Mouse (Mus musculus): ENCODE data around the gene Lrit2. TPM values are rescaled to one million over a fixed set of nuclear protein-coding genes. Genes with fewer than 3 reads are reported as not detected.

The Lrit2 gene
- polyA plus RNA-seq, 1 experiment from 2014 or later, result not detected

DNA sequence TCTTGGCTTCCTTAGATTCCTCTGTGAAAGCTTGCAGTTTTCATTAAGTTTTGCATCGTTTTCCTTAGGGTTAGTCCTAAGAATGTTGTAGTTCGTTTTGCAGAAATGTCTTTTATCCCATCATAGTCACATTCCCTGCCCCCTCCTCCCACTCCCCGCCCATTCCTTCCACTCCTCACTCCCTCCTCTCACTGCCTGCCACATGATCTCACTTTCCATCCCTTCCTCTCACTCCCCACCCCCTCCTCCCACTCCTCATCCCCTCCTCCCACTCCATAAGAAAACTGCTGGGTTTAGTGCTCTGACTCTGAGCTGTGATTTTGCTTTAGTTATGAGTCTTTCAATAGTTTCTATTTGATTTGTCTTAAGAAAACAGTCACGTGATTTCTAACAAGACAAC lies 16.0 kb downstream of the Lrit2 start:
- no peak overlapping the region for H3K4me3 ChIP-seq
- no peaks in the 10 kb centered on the region for H3K4me1 ChIP-seq
- no peaks in the 10 kb centered on the region for H3K27me3 ChIP-seq
- no peak overlapping the region for H3K27ac ChIP-seq
- 31% methylated on average over 4 of the region's 4 CpGs for WGBS
- H3K36me3 ChIP-seq, result no peaks in the 10 kb centered on the region
- no peak overlapping the region for H3K4me2 ChIP-seq (replicated peaks)
- no peak overlapping the region for H3K9ac ChIP-seq
- H3K9me3 ChIP-seq, result no peaks in the 10 kb centered on the region
- ATAC-seq (ENCODE audit: low FRiP score, low read depth), result no peak

DNA sequence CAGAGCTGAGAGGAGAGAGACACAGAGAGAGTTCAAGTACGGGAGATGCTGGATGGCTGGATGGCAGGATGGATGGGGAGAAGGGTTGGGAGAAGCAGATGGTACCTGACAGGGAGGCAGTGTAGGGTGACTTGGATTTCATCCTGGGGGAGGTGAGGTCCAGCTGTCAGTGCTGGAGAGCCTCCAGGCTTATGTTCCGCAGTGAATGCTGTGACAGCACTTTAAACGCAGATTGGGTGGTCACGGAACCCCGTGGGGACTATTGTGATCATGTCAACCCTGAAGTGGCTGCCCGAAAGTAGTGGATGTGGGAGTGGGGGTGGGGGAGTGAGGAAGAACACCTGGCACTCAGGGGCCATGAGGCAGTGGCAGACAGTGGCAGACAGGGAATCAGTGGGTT lies 26.7 kb downstream of the Lrit2 start:
- H3K27me3 ChIP-seq, result peaks cover 42% of the 10 kb centered on the region
- no peak overlapping the region for H3K9ac ChIP-seq
- 83% methylated on average over 6 of the region's 6 CpGs for WGBS
- no peaks in the 10 kb centered on the region for H3K9me3 ChIP-seq
- no peak overlapping the region for H3K27ac ChIP-seq
- no peak for ATAC-seq (ENCODE audit: low FRiP score, low read depth)
- H3K36me3 ChIP-seq, result no peaks in the 10 kb centered on the region
- H3K4me2 ChIP-seq (replicated peaks), result no peak overlapping the region
- H3K4me1 ChIP-seq, result peaks cover 8% of the 10 kb centered on the region
- H3K4me3 ChIP-seq, result no peak overlapping the region

DNA sequence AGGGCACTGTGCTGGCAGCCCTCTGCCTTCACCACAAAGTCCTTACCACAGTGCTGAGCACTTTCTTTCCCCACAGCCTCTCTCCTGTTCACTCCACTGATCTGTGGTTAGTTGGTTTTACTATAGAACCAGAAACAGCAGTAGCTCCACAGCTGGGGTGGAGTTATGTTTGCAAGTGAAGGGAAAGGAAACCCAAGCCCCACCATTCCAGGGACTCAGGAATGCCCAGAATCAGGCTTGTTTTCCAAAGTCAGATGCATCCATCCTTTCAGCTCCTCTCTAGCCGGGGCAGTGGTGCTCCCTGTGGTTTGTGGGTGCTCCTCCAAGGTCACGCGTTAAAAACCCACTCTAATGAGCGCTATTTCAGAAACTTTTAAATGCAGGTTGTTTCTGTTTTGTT lies 27.8 kb downstream of the Lrit2 start:
- Histone ChIP-seq H3K4me3 (no peak overlapping the region), H3K4me2 (replicated peaks) (no peak overlapping the region), H3K27ac (no peak overlapping the region), H3K9ac (no peak overlapping the region), H3K9me3 (no peaks in the 10 kb centered on the region), H3K36me3 (no peaks in the 10 kb centered on the region), H3K27me3 (peaks cover 50% of the 10 kb centered on the region), H3K4me1 (peaks cover 8% of the 10 kb centered on the region)
- 76% methylated on average over 4 of the region's 4 CpGs for WGBS
- ATAC-seq (ENCODE audit: low FRiP score, low read depth), result no peak

DNA sequence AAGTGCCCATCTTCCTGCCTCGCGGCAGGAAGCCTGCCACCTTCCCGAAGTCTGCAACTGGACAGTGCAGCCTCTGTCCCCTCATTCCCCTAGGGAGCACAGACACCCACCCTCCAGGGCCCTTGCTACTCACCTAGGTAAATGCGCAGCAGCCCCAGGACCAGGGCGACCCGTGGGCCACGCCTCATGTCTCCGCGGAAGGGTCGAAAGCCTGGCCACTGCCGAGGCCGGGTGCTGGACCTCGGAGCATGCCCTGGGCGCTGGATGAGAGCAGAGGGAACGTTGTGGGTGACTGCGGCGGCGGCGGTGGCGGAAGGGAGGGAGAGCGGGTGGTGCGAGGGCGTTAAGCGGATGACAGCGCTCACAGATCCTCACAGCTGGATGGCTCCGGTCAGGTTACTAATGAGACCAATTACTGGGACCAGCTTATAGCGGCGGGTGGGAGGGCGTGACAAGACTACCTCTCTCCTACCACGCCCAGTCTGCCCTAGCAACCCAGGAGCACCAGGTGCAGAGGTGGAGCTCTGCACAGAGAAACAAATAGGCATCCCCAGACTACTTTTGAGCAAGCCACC lies 30.3 kb downstream of the Lrit2 start, which contains the start of gene Cdhr1:
Gene Cdhr1 (minus strand): TSS at position 392 of the 575 bp plus-strand sequence.
- peak; percentile 52 for ATAC-seq (ENCODE audit: low FRiP score, low read depth)

DNA sequence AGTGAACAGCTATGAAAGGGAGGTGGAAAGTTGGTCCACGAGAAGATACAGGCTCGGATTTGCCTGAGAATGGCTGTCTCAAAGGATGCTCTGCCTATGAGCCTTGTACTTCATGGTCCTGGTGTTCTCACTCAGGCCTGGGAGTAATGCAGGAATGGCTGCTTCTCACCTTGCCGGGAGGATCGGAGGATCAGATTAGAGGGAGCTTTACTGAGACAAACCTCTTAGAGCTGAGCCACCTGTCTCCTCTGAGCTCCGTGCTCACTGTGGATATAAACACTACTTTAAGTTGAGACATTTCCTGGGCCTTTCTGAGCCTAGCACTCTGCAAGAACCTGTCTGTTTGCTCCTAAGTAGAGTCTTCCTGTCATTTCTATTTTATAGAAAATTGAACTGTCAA lies 33.8 kb downstream of the Lrit2 start:
- no peak for ATAC-seq (ENCODE audit: low FRiP score, low read depth)
- peaks cover 8% of the 10 kb centered on the region for H3K4me1 ChIP-seq
- 85% methylated on average over 5 of the region's 5 CpGs for WGBS
- no peaks in the 10 kb centered on the region for H3K36me3 ChIP-seq
- no peak overlapping the region for H3K4me3 ChIP-seq
- H3K27ac ChIP-seq, result no peak overlapping the region
- no peak overlapping the region for H3K4me2 ChIP-seq (replicated peaks)
- H3K27me3 ChIP-seq, result peaks cover 40% of the 10 kb centered on the region
- H3K9me3 ChIP-seq, result no peaks in the 10 kb centered on the region
- no peak overlapping the region for H3K9ac ChIP-seq

More for the DNA sequence above, 30.3 kb downstream of the Lrit2 start, which contains the start of gene Cdhr1:
- WGBS, result under 1% methylated on average over 30 of the region's 30 CpGs
- H3K27me3 ChIP-seq, result peaks cover 53% of the 10 kb centered on the region
- no peaks in the 10 kb centered on the region for H3K36me3 ChIP-seq
- no peak within 1 kb of the TSS for H3K27ac ChIP-seq
- peak within 1 kb of the TSS; percentile 32 for H3K4me3 ChIP-seq
- peaks cover 8% of the 10 kb centered on the region for H3K4me1 ChIP-seq
- H3K9ac ChIP-seq, result peak within 1 kb of the TSS; percentile 45; the same call in 1 of the 2 replicates
- H3K4me2 ChIP-seq (replicated peaks), result peak within 1 kb of the TSS; percentile 59
- H3K9me3 ChIP-seq, result no peaks in the 10 kb centered on the region

DNA sequence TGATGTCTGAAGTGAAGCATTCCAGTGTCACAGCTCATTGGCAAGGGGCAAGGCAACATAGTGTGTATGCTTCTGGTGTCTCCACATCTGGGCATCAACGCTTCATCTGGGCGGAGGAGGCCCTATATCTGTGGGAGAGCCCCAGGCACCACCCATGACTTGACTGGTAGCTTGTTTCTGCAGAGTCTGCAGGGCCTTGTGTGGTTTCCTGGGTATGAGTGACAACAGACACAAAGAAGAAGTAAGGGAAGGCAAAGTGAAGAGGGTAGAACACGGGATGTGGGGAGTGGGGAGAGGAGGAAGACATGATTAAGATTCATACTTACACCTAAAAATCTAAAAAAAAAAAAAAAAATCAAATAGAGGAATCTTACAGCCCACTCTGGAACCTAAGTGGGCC lies 34.8 kb downstream of the Lrit2 start:
- H3K27ac ChIP-seq, result no peak overlapping the region
- H3K36me3 ChIP-seq, result no peaks in the 10 kb centered on the region
- H3K4me2 ChIP-seq (replicated peaks), result no peak overlapping the region
- WGBS, result 86% methylated on average over 3 of the region's 3 CpGs
- H3K4me1 ChIP-seq, result peaks cover 8% of the 10 kb centered on the region
- H3K27me3 ChIP-seq, result peaks cover 31% of the 10 kb centered on the region
- no peak overlapping the region for H3K4me3 ChIP-seq
- no peaks in the 10 kb centered on the region for H3K9me3 ChIP-seq
- ATAC-seq (ENCODE audit: low FRiP score, low read depth), result no peak
- H3K9ac ChIP-seq, result no peak overlapping the region

DNA sequence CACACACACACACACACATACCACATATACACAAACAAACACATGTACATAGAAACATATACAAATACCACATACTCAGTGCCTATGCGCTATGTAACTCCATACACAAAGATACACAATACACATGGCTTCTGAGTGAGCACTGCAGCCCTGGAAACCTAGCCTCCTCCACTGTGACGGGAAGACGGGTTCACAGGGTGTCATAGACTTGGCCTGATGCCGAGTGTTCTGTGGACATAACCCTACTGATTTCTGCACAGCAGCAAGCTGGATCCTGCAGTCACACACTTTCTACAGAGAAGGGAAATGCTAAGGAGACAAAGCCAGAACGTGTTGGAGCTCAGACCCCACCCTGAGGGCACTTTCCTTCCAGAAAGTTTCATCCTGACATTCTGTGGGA lies 37.0 kb downstream of the Lrit2 start:
- no peaks in the 10 kb centered on the region for H3K9me3 ChIP-seq
- peaks cover 4% of the 10 kb centered on the region for H3K4me1 ChIP-seq
- no peak overlapping the region for H3K9ac ChIP-seq
- ATAC-seq (ENCODE audit: low FRiP score, low read depth), result no peak
- H3K36me3 ChIP-seq, result no peaks in the 10 kb centered on the region
- H3K27me3 ChIP-seq, result 0 out of 2 replicates have a peak, but pooled peaks cover 8% of the 10 kb centered on the region
- no peak overlapping the region for H3K4me3 ChIP-seq
- no peak overlapping the region for H3K4me2 ChIP-seq (replicated peaks)
- 58% methylated on average over 5 of the region's 5 CpGs for WGBS
- no peak overlapping the region for H3K27ac ChIP-seq

DNA sequence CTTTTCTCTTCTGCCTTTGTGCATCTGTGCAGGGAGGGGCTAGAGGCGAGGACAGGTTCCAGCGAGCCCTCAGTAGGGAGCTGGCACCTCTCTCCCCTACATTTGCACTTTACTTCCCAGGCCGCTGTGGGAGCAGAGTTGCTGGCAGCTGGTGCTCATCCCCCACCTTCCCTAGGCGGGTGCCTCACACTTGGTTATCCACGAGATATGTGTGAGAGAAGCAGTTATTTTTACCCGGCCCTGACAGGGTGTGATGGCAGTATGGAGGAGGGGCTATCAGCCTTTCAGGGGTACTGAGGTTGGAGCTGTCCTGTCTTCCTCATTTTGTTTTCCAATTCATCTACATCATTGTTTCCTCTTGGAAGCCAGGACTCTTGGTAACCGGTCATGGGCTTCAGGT lies 38.1 kb downstream of the Lrit2 start:
- Histone ChIP-seq H3K27ac (no peak overlapping the region), H3K27me3 (0 out of 2 replicates have a peak, but pooled peaks cover 2% of the 10 kb centered on the region), H3K36me3 (no peaks in the 10 kb centered on the region), H3K4me2 (replicated peaks) (no peak overlapping the region), H3K9ac (no peak overlapping the region), H3K4me1 (peaks cover 14% of the 10 kb centered on the region), H3K9me3 (no peaks in the 10 kb centered on the region), H3K4me3 (no peak overlapping the region)
- ATAC-seq (ENCODE audit: low FRiP score, low read depth), result no peak
- WGBS, result 33% methylated on average over 7 of the region's 7 CpGs

DNA sequence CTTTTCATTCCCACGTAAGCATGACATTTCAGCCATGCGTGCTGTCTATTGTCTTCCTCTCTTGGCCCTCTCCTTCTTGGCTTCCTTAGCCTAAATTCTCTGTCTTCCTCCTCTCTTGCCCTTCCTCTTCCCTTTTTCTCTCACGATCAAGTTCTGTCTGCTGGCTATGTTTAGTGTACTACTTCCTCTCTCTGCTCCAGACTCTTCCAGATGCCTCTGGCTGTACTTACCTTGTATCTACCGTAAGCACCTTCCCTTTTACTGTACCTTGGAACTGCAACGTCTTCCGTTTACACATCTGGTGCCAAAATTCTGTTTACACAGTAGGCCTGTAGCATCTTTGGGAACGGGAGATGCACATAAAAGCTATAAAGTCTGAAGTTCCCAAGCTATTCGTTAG lies 41.7 kb downstream of the Lrit2 start:
- Histone ChIP-seq H3K4me2 (replicated peaks) (no peak overlapping the region), H3K27me3 (no peaks in the 10 kb centered on the region)
- no peak for ATAC-seq (ENCODE audit: low FRiP score, low read depth)

DNA sequence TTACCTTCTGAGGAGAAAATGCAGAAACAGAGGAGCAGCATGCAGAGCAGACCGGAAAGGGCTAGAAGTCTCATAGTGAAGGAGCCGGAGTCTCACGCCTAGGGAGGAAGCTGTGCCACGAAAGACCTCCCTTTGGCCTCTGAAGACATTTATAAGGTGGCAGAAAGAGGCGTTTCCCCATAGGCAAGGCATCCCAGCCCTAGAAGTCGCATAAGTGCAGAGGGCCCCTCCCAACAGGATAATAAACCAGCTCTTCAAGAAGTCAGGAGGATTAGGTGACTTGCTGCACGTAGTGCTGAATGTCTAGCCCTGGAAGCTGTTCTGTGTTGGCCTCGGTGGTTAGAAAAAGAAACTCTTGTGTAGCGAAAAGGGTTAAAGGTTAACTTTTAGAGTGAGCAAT lies 42.2 kb downstream of the Lrit2 start:
- Histone ChIP-seq H3K4me3 (no peak overlapping the region), H3K4me2 (replicated peaks) (0 out of 2 replicates have a peak overlapping the region, but pooled peaks have one; percentile 15), H3K36me3 (no peaks in the 10 kb centered on the region), H3K27me3 (no peaks in the 10 kb centered on the region), H3K27ac (no peak overlapping the region), H3K9ac (no peak overlapping the region), H3K9me3 (no peaks in the 10 kb centered on the region), H3K4me1 (peaks cover 14% of the 10 kb centered on the region)
- WGBS, result 9% methylated on average over 9 of the region's 9 CpGs
- ATAC-seq (ENCODE audit: low FRiP score, low read depth), result 0 out of 2 replicates have a peak, but pooled peaks have one; percentile 6

More for the DNA sequence above, 41.7 kb downstream of the Lrit2 start:
- Histone ChIP-seq H3K4me1 (peaks cover 14% of the 10 kb centered on the region), H3K9me3 (no peaks in the 10 kb centered on the region), H3K9ac (no peak overlapping the region), H3K36me3 (no peaks in the 10 kb centered on the region), H3K27ac (no peak overlapping the region), H3K4me3 (no peak overlapping the region)
- 39% methylated on average over 8 of the region's 8 CpGs for WGBS

DNA sequence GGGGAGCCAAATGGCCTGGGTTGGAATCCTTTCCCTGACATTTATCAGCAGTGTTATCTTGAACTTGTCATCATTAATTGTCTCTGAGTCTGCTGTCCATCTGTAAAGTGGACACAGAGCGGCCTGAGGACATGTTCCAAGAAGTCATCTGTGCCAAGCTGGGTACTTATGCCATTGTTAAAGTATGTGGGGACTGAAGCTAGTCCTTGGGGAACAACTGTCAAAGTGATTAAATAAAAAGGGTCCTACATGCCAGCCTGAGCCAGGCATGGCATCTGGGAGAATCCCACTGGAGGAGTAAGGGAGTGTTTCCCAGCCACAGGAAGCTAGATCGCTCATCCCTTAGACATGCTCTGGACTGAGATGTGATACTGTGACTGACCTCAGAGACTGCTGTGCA lies 42.7 kb downstream of the Lrit2 start:
- H3K36me3 ChIP-seq, result no peaks in the 10 kb centered on the region
- 56% methylated on average over 2 of the region's 2 CpGs for WGBS
- no peaks in the 10 kb centered on the region for H3K9me3 ChIP-seq
- no peak overlapping the region for H3K9ac ChIP-seq
- H3K4me2 ChIP-seq (replicated peaks), result no peak overlapping the region
- no peak for ATAC-seq (ENCODE audit: low FRiP score, low read depth)
- H3K4me3 ChIP-seq, result no peak overlapping the region
- H3K27me3 ChIP-seq, result no peaks in the 10 kb centered on the region
- no peak overlapping the region for H3K27ac ChIP-seq
- H3K4me1 ChIP-seq, result peaks cover 14% of the 10 kb centered on the region

DNA sequence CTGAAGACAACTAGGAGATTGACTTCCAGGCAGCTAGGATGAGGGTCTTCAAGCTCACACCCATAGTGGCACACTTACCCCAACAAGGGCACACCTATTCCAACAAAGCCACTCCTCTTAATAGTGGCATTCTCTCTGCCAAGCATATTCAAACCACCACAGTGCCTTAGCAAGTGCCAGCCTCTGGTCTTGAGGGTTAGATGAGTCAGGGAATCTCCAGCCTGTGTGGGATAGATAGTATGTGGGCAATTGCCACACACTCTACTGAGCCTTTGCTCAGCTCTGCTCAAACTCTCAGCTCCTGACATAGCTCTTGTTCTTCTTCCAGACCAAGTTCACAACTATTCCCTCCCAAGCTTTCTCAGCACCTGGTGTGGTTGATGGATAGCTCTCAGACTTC lies 43.6 kb downstream of the Lrit2 start:
- H3K4me3 ChIP-seq, result no peak overlapping the region
- ATAC-seq (ENCODE audit: low FRiP score, low read depth), result no peak
- no peak overlapping the region for H3K9ac ChIP-seq
- H3K36me3 ChIP-seq, result no peaks in the 10 kb centered on the region
- H3K4me1 ChIP-seq, result peaks cover 14% of the 10 kb centered on the region
- no peak overlapping the region for H3K4me2 ChIP-seq (replicated peaks)
- H3K27ac ChIP-seq, result no peak overlapping the region
- H3K9me3 ChIP-seq, result no peaks in the 10 kb centered on the region
- no peaks in the 10 kb centered on the region for H3K27me3 ChIP-seq

DNA sequence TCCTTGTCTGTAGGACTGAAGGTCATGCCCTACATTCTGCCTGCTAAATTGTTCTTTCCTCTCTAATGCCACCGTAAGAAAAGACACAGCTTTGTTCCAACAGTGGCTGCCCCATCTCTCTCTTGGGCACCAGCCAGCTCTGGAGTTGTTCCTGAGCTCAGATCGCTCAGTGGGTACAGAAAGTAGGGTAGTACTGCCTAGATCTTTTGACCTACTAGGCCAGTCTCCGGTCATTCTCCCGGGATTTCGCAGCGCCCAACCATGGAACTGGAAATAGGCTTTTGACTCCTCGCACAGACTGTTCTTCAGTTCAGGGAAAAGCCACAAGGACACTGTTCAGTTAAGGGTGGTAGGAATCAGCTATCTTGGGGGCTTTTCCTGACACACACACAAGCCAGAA lies 45.2 kb downstream of the Lrit2 start:
- Histone ChIP-seq H3K27me3 (no peaks in the 10 kb centered on the region), H3K9me3 (no peaks in the 10 kb centered on the region), H3K9ac (no peak overlapping the region), H3K4me2 (replicated peaks) (no peak overlapping the region), H3K36me3 (no peaks in the 10 kb centered on the region), H3K27ac (no peak overlapping the region), H3K4me1 (peaks cover 14% of the 10 kb centered on the region), H3K4me3 (no peak overlapping the region)
- ATAC-seq (ENCODE audit: low FRiP score, low read depth), result no peak
- WGBS, result 89% methylated on average over 7 of the region's 7 CpGs

All from limb, embryonic 13.5 days (tissue).